Mouse (Mus musculus): ENCODE measurements around the gene Zdhhc15. TPM values are rescaled to one million over a fixed set of nuclear protein-coding genes. Genes with fewer than 3 reads are reported as not detected.

Zdhhc15 gene
- polyA plus RNA-seq, 1 experiment from 2014 or later, result 4.5 TPM

- WGBS, result 86% methylated on average over 3 of the region's 3 CpGs
- no peak overlapping the region for H3K4me3 ChIP-seq (ENCODE audit: low read depth, low read length)
- no peak overlapping the region for H3K27ac ChIP-seq (ENCODE audit: low read depth, low read length)
- no peak overlapping the region for H3K4me2 ChIP-seq (ENCODE audit: low read length)
- no peaks in the 10 kb centered on the region for H3K27me3 ChIP-seq (replicated peaks; ENCODE audit: control insufficient read depth, insufficient read depth, low read length)
- DNase-seq (ENCODE audit: low spot score) (no peak), ATAC-seq (no peak)
- H3K9ac ChIP-seq (ENCODE audit: low read length), result no peak overlapping the region
- no peaks in the 10 kb centered on the region for H3K36me3 ChIP-seq (ENCODE audit: control insufficient read depth, insufficient read depth, low read length)
- H3K4me1 ChIP-seq (ENCODE audit: control insufficient read depth, insufficient read depth, low read length), result no peaks in the 10 kb centered on the region
- no peaks in the 10 kb centered on the region for H3K9me3 ChIP-seq (replicated peaks; ENCODE audit: control insufficient read depth, low read length)
These were observed 103.4 kb downstream of the Zdhhc15 start for GRCm38 (mm10) chrX:104567497-104567896.

GRCm38 (mm10) chrX:104545283-104545682 lies 125.6 kb downstream of the Zdhhc15 start:
- H3K9me3 ChIP-seq (replicated peaks; ENCODE audit: control insufficient read depth, low read length), result no peaks in the 10 kb centered on the region
- no peak overlapping the region for H3K9ac ChIP-seq (ENCODE audit: low read length)
- H3K4me1 ChIP-seq (ENCODE audit: control insufficient read depth, insufficient read depth, low read length), result no peaks in the 10 kb centered on the region
- ATAC-seq (no peak), DNase-seq (ENCODE audit: low spot score) (no peak)
- H3K27ac ChIP-seq (ENCODE audit: low read depth, low read length), result no peak overlapping the region
- H3K36me3 ChIP-seq (ENCODE audit: control insufficient read depth, insufficient read depth, low read length), result no peaks in the 10 kb centered on the region
- H3K27me3 ChIP-seq (replicated peaks; ENCODE audit: control insufficient read depth, insufficient read depth, low read length), result no peaks in the 10 kb centered on the region
- H3K4me3 ChIP-seq (ENCODE audit: low read depth, low read length), result no peak overlapping the region
- no peak overlapping the region for H3K4me2 ChIP-seq (ENCODE audit: low read length)
- WGBS, result 90% methylated on average over 1 of the region's 1 CpGs

GRCm38 (mm10) chrX:104543919-104544595 lies 126.8 kb downstream of the Zdhhc15 start:
- H3K27ac ChIP-seq (ENCODE audit: low read depth, low read length), result no peak overlapping the region
- H3K27me3 ChIP-seq (replicated peaks; ENCODE audit: control insufficient read depth, insufficient read depth, low read length), result no peaks in the 10 kb centered on the region
- WGBS, result 62% methylated on average over 4 of the region's 4 CpGs
- H3K4me1 ChIP-seq (ENCODE audit: control insufficient read depth, insufficient read depth, low read length), result no peaks in the 10 kb centered on the region
- DNase-seq (ENCODE audit: low spot score), result no peak
- H3K9me3 ChIP-seq (replicated peaks; ENCODE audit: control insufficient read depth, low read length), result no peaks in the 10 kb centered on the region
- H3K4me3 ChIP-seq (ENCODE audit: low read depth, low read length), result no peak overlapping the region
- no peak for ATAC-seq
- no peak overlapping the region for H3K4me2 ChIP-seq (ENCODE audit: low read length)
- H3K36me3 ChIP-seq (ENCODE audit: control insufficient read depth, insufficient read depth, low read length), result no peaks in the 10 kb centered on the region
- no peak overlapping the region for H3K9ac ChIP-seq (ENCODE audit: low read length)

GRCm38 (mm10) chrX:104542635-104543034 lies 128.2 kb downstream of the Zdhhc15 start:
- Histone ChIP-seq H3K27ac (ENCODE audit: low read depth, low read length) (no peak overlapping the region), H3K4me1 (ENCODE audit: control insufficient read depth, insufficient read depth, low read length) (no peaks in the 10 kb centered on the region), H3K4me3 (ENCODE audit: low read depth, low read length) (no peak overlapping the region), H3K27me3 (replicated peaks; ENCODE audit: control insufficient read depth, insufficient read depth, low read length) (no peaks in the 10 kb centered on the region), H3K36me3 (ENCODE audit: control insufficient read depth, insufficient read depth, low read length) (no peaks in the 10 kb centered on the region), H3K4me2 (ENCODE audit: low read length) (no peak overlapping the region), H3K9me3 (replicated peaks; ENCODE audit: control insufficient read depth, low read length) (no peaks in the 10 kb centered on the region), H3K9ac (ENCODE audit: low read length) (no peak overlapping the region)
- WGBS, result 92% methylated on average over 4 of the region's 4 CpGs
- DNase-seq (ENCODE audit: low spot score) (no peak), ATAC-seq (no peak)

GRCm38 (mm10) chrX:104501765-104502164 lies 169.1 kb downstream of the Zdhhc15 start:
- Histone ChIP-seq H3K9me3 (replicated peaks; ENCODE audit: control insufficient read depth, low read length) (no peaks in the 10 kb centered on the region), H3K4me1 (ENCODE audit: control insufficient read depth, insufficient read depth, low read length) (no peaks in the 10 kb centered on the region), H3K9ac (ENCODE audit: low read length) (no peak overlapping the region), H3K4me3 (ENCODE audit: low read depth, low read length) (no peak overlapping the region), H3K27ac (ENCODE audit: low read depth, low read length) (no peak overlapping the region), H3K27me3 (replicated peaks; ENCODE audit: control insufficient read depth, insufficient read depth, low read length) (0 out of 2 replicates have a peak, but pooled peaks cover 2% of the 10 kb centered on the region), H3K4me2 (ENCODE audit: low read length) (no peak overlapping the region), H3K36me3 (ENCODE audit: control insufficient read depth, insufficient read depth, low read length) (no peaks in the 10 kb centered on the region)
- ATAC-seq (no peak), DNase-seq (ENCODE audit: low spot score) (no peak)
- WGBS, result 72% methylated on average over 5 of the region's 5 CpGs

- 60% methylated on average over 4 of the region's 4 CpGs for WGBS
- DNase-seq (ENCODE audit: low spot score) (no peak), ATAC-seq (no peak)
- no peaks in the 10 kb centered on the region for H3K27me3 ChIP-seq (replicated peaks; ENCODE audit: control insufficient read depth, insufficient read depth, low read length)
- H3K9ac ChIP-seq (ENCODE audit: low read length), result no peak overlapping the region
- H3K9me3 ChIP-seq (replicated peaks; ENCODE audit: control insufficient read depth, low read length), result no peaks in the 10 kb centered on the region
- H3K4me1 ChIP-seq (ENCODE audit: control insufficient read depth, insufficient read depth, low read length), result no peaks in the 10 kb centered on the region
- H3K4me3 ChIP-seq (ENCODE audit: low read depth, low read length), result no peak overlapping the region
- H3K4me2 ChIP-seq (ENCODE audit: low read length), result no peak overlapping the region
- H3K36me3 ChIP-seq (ENCODE audit: control insufficient read depth, insufficient read depth, low read length), result no peaks in the 10 kb centered on the region
- no peak overlapping the region for H3K27ac ChIP-seq (ENCODE audit: low read depth, low read length)
These were observed 181.1 kb downstream of the Zdhhc15 start for GRCm38 (mm10) chrX:104489626-104490355.

- H3K27me3 ChIP-seq (replicated peaks; ENCODE audit: control insufficient read depth, insufficient read depth, low read length), result no peaks in the 10 kb centered on the region
These were observed 181.9 kb downstream of the Zdhhc15 start for GRCm38 (mm10) chrX:104488870-104489467.

GRCm38 (mm10) chrX:104488036-104488435 lies 182.8 kb downstream of the Zdhhc15 start:
- Histone ChIP-seq H3K9ac (ENCODE audit: low read length) (no peak overlapping the region), H3K4me2 (ENCODE audit: low read length) (no peak overlapping the region), H3K4me3 (ENCODE audit: low read depth, low read length) (no peak overlapping the region), H3K27ac (ENCODE audit: low read depth, low read length) (no peak overlapping the region), H3K9me3 (replicated peaks; ENCODE audit: control insufficient read depth, low read length) (no peaks in the 10 kb centered on the region), H3K27me3 (replicated peaks; ENCODE audit: control insufficient read depth, insufficient read depth, low read length) (no peaks in the 10 kb centered on the region), H3K4me1 (ENCODE audit: control insufficient read depth, insufficient read depth, low read length) (no peaks in the 10 kb centered on the region), H3K36me3 (ENCODE audit: control insufficient read depth, insufficient read depth, low read length) (no peaks in the 10 kb centered on the region)
- no peak for ATAC-seq
- no peak for DNase-seq (ENCODE audit: low spot score)
- WGBS, result 78% methylated on average over 3 of the region's 3 CpGs

More at GRCm38 (mm10) chrX:104488870-104489467, 181.9 kb downstream of the Zdhhc15 start:
- WGBS, result 76% methylated on average over 4 of the region's 4 CpGs
- Histone ChIP-seq H3K9me3 (replicated peaks; ENCODE audit: control insufficient read depth, low read length) (no peaks in the 10 kb centered on the region), H3K9ac (ENCODE audit: low read length) (no peak overlapping the region), H3K4me1 (ENCODE audit: control insufficient read depth, insufficient read depth, low read length) (no peaks in the 10 kb centered on the region), H3K4me3 (ENCODE audit: low read depth, low read length) (no peak overlapping the region), H3K36me3 (ENCODE audit: control insufficient read depth, insufficient read depth, low read length) (no peaks in the 10 kb centered on the region), H3K4me2 (ENCODE audit: low read length) (no peak overlapping the region), H3K27ac (ENCODE audit: low read depth, low read length) (no peak overlapping the region)
- ATAC-seq, result no peak
- no peak for DNase-seq (ENCODE audit: low spot score)

Measured in forebrain, embryonic 14.5 days (tissue).